Mouse (Mus musculus): ENCODE data around the gene Parp1.
"Not testable (repeated sequence)": the region's sequence is repeated elsewhere in the genome, so short reads cannot be mapped to it uniquely, and the experiment has no call there.

Gene Parp1

DNA sequence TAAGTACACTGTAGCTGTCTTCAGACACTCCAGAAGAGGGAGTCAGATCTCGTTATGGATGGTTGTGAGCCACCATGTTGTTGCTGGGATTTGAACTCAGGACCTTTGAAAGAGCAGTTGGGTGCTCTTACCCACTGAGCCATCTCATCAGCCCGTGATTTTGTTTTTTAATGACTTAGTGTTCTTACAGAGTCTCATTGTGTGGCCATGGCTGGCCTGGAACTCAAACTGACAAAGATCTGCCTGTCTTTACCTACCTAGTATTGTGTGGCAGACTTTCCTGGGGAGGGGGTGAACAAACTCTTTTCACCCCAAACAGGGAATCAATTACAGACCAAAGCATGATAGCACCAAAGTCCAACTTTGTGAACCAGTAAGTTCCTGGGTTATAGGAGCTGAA, 69.1 kb downstream of the Parp1 start:
- not testable (repeated sequence) for DNase-seq (ENCODE audit: low spot score in 2 of 2)

DNA sequence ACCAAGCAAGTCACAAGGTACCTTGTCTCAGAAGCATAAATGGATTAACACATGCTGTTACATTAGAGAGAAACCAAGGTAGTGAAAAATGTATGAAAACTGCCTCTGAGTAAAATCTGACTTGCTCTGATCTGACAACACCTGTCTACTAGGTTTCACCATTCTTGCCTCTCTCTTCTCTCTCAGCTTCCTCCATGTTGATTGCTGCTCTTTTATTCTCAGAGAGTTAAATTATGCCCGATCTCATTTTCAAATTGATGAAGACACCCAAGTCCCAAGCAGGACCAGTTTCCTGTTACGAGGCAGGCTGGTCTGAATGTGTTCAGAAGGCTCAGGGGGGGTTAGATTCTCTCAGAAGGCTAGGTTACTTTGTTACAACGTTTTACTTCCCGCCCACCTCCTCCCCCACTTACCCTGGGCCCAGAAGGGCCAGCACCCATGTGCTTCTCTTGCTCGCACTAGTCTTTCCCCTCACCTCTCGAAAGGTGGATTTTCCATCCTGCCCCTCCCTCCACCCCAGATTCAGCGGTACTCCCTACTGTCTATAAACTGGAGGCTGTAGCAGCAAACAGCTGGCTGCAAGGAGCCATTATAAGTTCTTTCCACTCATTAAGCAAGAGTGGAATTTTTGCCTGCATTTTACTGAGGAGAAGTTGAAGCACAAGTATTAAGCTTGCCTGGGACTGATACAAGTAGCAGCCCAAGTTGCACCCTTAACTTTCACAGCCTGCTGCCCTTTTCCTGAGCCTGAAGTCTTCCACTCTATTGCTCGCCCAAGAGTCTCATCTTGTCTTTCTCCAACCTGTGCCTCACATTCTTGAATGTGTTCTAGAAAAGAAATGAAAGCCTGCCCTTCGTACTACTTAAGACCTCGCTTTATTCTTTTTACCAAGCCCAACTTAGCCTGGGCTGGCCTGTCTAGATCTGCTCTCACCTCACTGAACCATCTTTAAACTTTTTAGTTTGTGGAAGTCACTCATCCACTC, 71.0 kb downstream of the Parp1 start:
- no peak for DNase-seq (ENCODE audit: low spot score in 2 of 2)

DNA sequence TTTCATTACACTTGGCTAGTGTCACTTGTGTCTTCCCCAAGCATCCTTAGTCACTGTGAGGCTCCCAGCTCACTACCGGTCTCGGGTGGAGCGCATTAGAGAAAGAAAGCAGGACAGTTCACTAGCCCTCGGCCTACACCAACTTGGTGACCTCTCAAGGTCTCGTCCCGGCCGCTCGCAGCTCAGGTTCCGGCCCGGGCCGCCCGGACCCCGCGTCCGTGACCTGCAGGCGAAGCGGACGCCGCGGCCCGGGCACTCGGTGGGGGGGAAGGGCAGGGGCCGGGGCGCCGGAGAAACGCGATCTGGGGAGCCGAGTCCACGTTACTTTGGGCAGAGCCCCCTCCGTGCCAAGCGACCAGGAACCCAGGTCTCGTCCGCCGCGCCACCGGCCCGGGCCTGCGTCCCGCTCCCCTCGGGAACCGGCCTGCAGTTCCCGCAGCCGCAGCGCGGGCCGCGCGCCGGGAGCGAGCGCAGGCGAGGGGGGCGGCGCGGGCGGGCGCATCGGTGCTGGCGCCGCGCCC, 71.9 kb downstream of the Parp1 start:
- peak in 1 of 2 experiments; percentile 41 for DNase-seq (ENCODE audit: low spot score in 2 of 2)

DNA sequence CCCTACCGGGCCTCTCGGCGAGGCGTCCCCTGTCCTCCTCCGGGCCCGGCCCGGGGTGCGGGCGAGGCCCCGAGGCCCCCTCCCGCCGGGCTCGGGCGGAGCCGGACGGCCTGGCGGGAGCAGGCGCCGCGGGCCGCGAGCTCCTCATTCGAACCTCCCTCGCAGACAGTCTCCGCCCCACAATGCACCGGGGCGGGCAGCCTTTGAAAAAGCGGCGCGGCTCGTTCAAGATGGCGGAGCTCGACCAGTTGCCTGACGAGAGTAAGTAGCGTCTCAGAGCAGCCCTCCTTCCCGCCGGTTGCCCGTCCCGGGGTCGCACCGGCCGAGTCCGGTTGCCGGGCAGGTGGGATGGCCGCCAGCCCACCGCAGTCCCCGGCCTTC, 72.4 kb downstream of the Parp1 start, which contains the start of gene Lin9:
Lin9 (plus strand) TSS at position 14 of the 381 bp plus-strand sequence.
- DNase-seq (ENCODE audit: low spot score in 2 of 2) = peak; percentile 83 to 92

DNA sequence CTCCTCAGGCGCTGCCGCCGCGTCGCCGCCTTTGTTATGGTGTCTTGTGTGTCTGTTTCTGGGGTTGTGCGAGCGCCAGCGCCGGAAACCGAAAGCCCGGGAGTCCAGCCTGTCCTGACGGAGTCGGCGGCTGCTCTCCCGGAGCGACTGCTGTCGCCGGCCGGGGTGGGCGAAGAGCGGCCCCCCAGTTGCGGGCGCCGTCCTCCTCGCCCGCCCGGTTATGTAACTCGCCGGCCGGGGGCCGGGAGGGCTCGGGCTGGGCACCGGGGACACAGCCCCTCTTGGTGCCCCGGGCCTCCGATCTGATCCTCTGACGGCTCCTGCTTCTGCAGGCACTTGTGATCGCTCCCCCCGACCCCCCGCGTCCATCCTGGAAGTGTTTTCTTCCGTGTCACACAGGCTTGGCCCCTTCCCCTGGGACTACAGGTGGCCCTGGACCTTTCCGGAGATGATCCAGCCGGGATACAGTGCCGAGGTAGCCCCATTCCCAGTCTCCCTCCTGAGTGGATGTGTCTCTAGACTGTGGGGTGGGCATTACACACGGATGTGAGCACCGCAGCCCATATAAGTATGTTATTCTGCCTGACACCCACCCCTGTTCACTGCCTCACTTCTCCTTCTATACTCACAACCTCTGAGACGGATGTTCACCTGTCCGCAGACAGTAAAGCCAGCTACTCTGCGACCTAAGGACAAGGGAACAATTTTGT, 72.9 kb downstream of the Parp1 start:
- DNase-seq (ENCODE audit: low spot score in 2 of 2) = peak in 1 of 2 experiments; percentile 63

DNA sequence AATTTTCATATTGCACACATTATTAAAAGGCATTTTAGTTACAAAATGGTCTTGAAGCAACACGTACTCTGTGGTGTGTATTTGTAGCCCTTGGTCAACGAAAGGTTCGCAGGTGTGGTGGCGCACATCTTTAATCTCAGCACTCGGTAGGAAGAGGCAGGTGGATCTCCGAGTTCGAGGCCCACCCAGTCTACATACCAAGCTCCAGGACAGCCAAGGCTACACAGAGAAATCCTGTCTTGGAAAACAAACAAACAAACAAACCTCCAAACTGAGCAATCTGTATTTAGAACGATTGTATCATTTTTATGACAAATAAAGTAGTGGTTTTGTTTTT, 73.5 kb downstream of the Parp1 start:
- DNase-seq (ENCODE audit: low spot score in 2 of 2) = no peak

Measured in urinary bladder, postnatal 4 days (tissue).